Mouse (Mus musculus): Measurements from ENCODE around the gene Zfp444. TPM values are rescaled to one million over a fixed set of nuclear protein-coding genes. Genes with fewer than 3 reads are reported as not detected.

Gene Zfp444
- total and polyA plus RNA-seq, 2 experiments from 2014 or later: 20.7 to 24.2 TPM

GRCm38 (mm10) chr7:6139295-6139694 lies 32.7 kb upstream of the Zfp444 start:
- 41% methylated on average over 3 of the region's 3 CpGs for WGBS
- no peak for DNase-seq (ENCODE audit: low spot score)
- no peak for ATAC-seq (ENCODE audit: insufficient read depth, low read depth)
- Histone ChIP-seq H3K27ac (ENCODE audit: low read depth) (no peak overlapping the region), H3K9me3 (replicated peaks; ENCODE audit: control insufficient read depth, low read length) (no peaks in the 10 kb centered on the region), H3K36me3 (replicated peaks; ENCODE audit: control insufficient read depth, insufficient read depth, low read length) (peaks cover 17% of the 10 kb centered on the region; the same call in 1 of the 2 replicates), H3K4me3 (ENCODE audit: low read depth, low read length) (no peak overlapping the region), H3K27me3 (ENCODE audit: control insufficient read depth, insufficient read depth, low read length) (no peaks in the 10 kb centered on the region), H3K4me2 (ENCODE audit: low read depth, low read length) (no peak overlapping the region), H3K4me1 (ENCODE audit: control insufficient read depth, insufficient read depth) (peaks cover 11% of the 10 kb centered on the region), H3K9ac (replicated peaks; ENCODE audit: low read depth, low read length) (no peak overlapping the region)
- no peak for TF ChIP-seq CTCF (IDR thresholded peaks at IDR 0.05; ENCODE audit: low read depth)
- no peak for TF ChIP-seq EP300 (IDR thresholded peaks at IDR 0.05; ENCODE audit: low read depth)

GRCm38 (mm10) chr7:6143991-6144531 lies 28.0 kb upstream of the Zfp444 start:
- Histone ChIP-seq H3K36me3 (replicated peaks; ENCODE audit: control insufficient read depth, insufficient read depth, low read length) (peaks cover 12% of the 10 kb centered on the region; the same call in 1 of the 2 replicates), H3K9me3 (replicated peaks; ENCODE audit: control insufficient read depth, low read length) (no peaks in the 10 kb centered on the region), H3K4me1 (ENCODE audit: control insufficient read depth, insufficient read depth) (peaks cover 58% of the 10 kb centered on the region), H3K4me2 (ENCODE audit: low read depth, low read length) (peak overlapping the region; percentile 14; the same call in 1 of the 2 replicates), H3K4me3 (ENCODE audit: low read depth, low read length) (no peak overlapping the region), H3K9ac (replicated peaks; ENCODE audit: low read depth, low read length) (no peak overlapping the region), H3K27ac (ENCODE audit: low read depth) (peak overlapping the region; percentile 76), H3K27me3 (ENCODE audit: control insufficient read depth, insufficient read depth, low read length) (no peaks in the 10 kb centered on the region)
- DNase-seq (ENCODE audit: low spot score) (peak; percentile 41), ATAC-seq (ENCODE audit: insufficient read depth, low read depth) (peak; percentile 62)
- TF ChIP-seq EP300 (IDR thresholded peaks at IDR 0.05; ENCODE audit: low read depth) (no peak), CTCF (IDR thresholded peaks at IDR 0.05; ENCODE audit: low read depth) (no peak)
- 15% methylated on average over 2 of the region's 2 CpGs for WGBS

- peak overlapping the region; percentile 30 for H3K4me2 ChIP-seq (ENCODE audit: low read depth, low read length)
- ATAC-seq (ENCODE audit: insufficient read depth, low read depth) (no peak), DNase-seq (ENCODE audit: low spot score) (no peak)
- no peaks in the 10 kb centered on the region for H3K27me3 ChIP-seq (ENCODE audit: control insufficient read depth, insufficient read depth, low read length)
- no peaks in the 10 kb centered on the region for H3K9me3 ChIP-seq (replicated peaks; ENCODE audit: control insufficient read depth, low read length)
- H3K4me1 ChIP-seq (ENCODE audit: control insufficient read depth, insufficient read depth): peaks cover 63% of the 10 kb centered on the region
- no peak overlapping the region for H3K9ac ChIP-seq (replicated peaks; ENCODE audit: low read depth, low read length)
- H3K4me3 ChIP-seq (ENCODE audit: low read depth, low read length): no peak overlapping the region
- peak overlapping the region; percentile 76 for H3K27ac ChIP-seq (ENCODE audit: low read depth)
- TF ChIP-seq EP300 (IDR thresholded peaks at IDR 0.05; ENCODE audit: low read depth) (no peak), CTCF (IDR thresholded peaks at IDR 0.05; ENCODE audit: low read depth) (no peak)
- 65% methylated on average over 8 of the region's 8 CpGs for WGBS
- peaks cover 7% of the 10 kb centered on the region; the same call in 1 of the 2 replicates for H3K36me3 ChIP-seq (replicated peaks; ENCODE audit: control insufficient read depth, insufficient read depth, low read length)
Observed at GRCm38 (mm10) chr7:6145423-6146188, 26.4 kb upstream of the Zfp444 start.

GRCm38 (mm10) chr7:6146194-6146981 lies 25.6 kb upstream of the Zfp444 start:
- H3K4me3 ChIP-seq (ENCODE audit: low read depth, low read length): no peak overlapping the region
- peaks cover 71% of the 10 kb centered on the region for H3K4me1 ChIP-seq (ENCODE audit: control insufficient read depth, insufficient read depth)
- H3K9me3 ChIP-seq (replicated peaks; ENCODE audit: control insufficient read depth, low read length): no peaks in the 10 kb centered on the region
- TF ChIP-seq EP300 (IDR thresholded peaks at IDR 0.05; ENCODE audit: low read depth) (no peak), CTCF (IDR thresholded peaks at IDR 0.05; ENCODE audit: low read depth) (no peak)
- H3K27ac ChIP-seq (ENCODE audit: low read depth): peak overlapping the region; percentile 76
- 30% methylated on average over 7 of the region's 7 CpGs for WGBS
- no peaks in the 10 kb centered on the region for H3K27me3 ChIP-seq (ENCODE audit: control insufficient read depth, insufficient read depth, low read length)
- H3K36me3 ChIP-seq (replicated peaks; ENCODE audit: control insufficient read depth, insufficient read depth, low read length): peaks cover 7% of the 10 kb centered on the region; the same call in 1 of the 2 replicates
- peak; percentile 59 for DNase-seq (ENCODE audit: low spot score)
- ATAC-seq (ENCODE audit: insufficient read depth, low read depth): no peak; the same call in 1 of the 2 replicates
- H3K4me2 ChIP-seq (ENCODE audit: low read depth, low read length): peak overlapping the region; percentile 30; the same call in 1 of the 2 replicates
- H3K9ac ChIP-seq (replicated peaks; ENCODE audit: low read depth, low read length): no peak overlapping the region

- peak; percentile 34 for DNase-seq (ENCODE audit: low spot score)
- Histone ChIP-seq H3K27ac (ENCODE audit: low read depth) (peak overlapping the region; percentile 76), H3K4me3 (ENCODE audit: low read depth, low read length) (no peak overlapping the region)
Observed at GRCm38 (mm10) chr7:6146982-6147325, 25.1 kb upstream of the Zfp444 start.

More at GRCm38 (mm10) chr7:6146982-6147325, 25.1 kb upstream of the Zfp444 start:
- ATAC-seq (ENCODE audit: insufficient read depth, low read depth): peak; percentile 47
- H3K27me3 ChIP-seq (ENCODE audit: control insufficient read depth, insufficient read depth, low read length): no peaks in the 10 kb centered on the region
- H3K9me3 ChIP-seq (replicated peaks; ENCODE audit: control insufficient read depth, low read length): no peaks in the 10 kb centered on the region
- H3K9ac ChIP-seq (replicated peaks; ENCODE audit: low read depth, low read length): no peak overlapping the region
- WGBS: 0% methylated on average over 2 of the region's 2 CpGs
- H3K36me3 ChIP-seq (replicated peaks; ENCODE audit: control insufficient read depth, insufficient read depth, low read length): peaks cover 2% of the 10 kb centered on the region; the same call in 1 of the 2 replicates
- peak overlapping the region; percentile 30; the same call in 1 of the 2 replicates for H3K4me2 ChIP-seq (ENCODE audit: low read depth, low read length)
- H3K4me1 ChIP-seq (ENCODE audit: control insufficient read depth, insufficient read depth): peaks cover 77% of the 10 kb centered on the region
- TF ChIP-seq EP300 (IDR thresholded peaks at IDR 0.05; ENCODE audit: low read depth): no peak
- no peak for TF ChIP-seq CTCF (IDR thresholded peaks at IDR 0.05; ENCODE audit: low read depth)
